Mouse (Mus musculus) left cerebral cortex, postnatal 25 days (tissue): ENCODE measurements around the gene Lefty1. TPM values are rescaled to one million over a fixed set of nuclear protein-coding genes. Genes with fewer than 3 reads are reported as not detected.
A peak's percentile ranks its signal among the peaks of the same experiment; 100 is the strongest.
"Not testable (repeated sequence)": the region's sequence is repeated elsewhere in the genome, so short reads cannot be mapped to it uniquely, and the experiment has no call there.

Experiments
- DNase-seq, 2 experiments: peaks; one replicate each; pipeline ENCODE4 v3.0.0; 2022; ENCODE audit warnings: low spot score in 2 of 2, mixed read lengths in 1 of 2
- intact Hi-C: fragments of 180-260 bp; cut with DNase I; formaldehyde crosslinking; loops from one replicate; pipeline ENCODE4 v1.15.1; 2025
- total RNA-seq, 2 experiments: library from RNA; stranded (reverse); gene quantifications; 2 replicates each; pipeline ENCODE4 v1.2.3; 2021

Gene Lefty1
- total RNA-seq, result under 1 TPM; 0.44 to 0.89 TPM

GRCm38 (mm10) chr1:180934467-180935419, at the start of gene Lefty1:
TSS of gene Lefty1 (plus strand) at chr1:180935022.
- intact Hi-C loops, result no loop called here
- no peak for DNase-seq

GRCm38 (mm10) chr1:180888556-180889042, 46.2 kb upstream of the Lefty1 start:
- no peak for DNase-seq
- intact Hi-C loops, result no loop called here

- intact Hi-C loops, result no loop called here
- DNase-seq, result no peak
These were observed 45.6 kb upstream of the Lefty1 start for GRCm38 (mm10) chr1:180889172-180889571.

- intact Hi-C loops, result no loop called here
These were observed 45.0 kb upstream of the Lefty1 start for GRCm38 (mm10) chr1:180889841-180890240.

GRCm38 (mm10) chr1:180892808-180893207, 42.0 kb upstream of the Lefty1 start, which contains the start of gene Lefty2:
TSS of gene Lefty2 (plus strand) at chr1:180893108.
- intact Hi-C loops, result no loop called here
- DNase-seq, result no peak

More at GRCm38 (mm10) chr1:180889841-180890240, 45.0 kb upstream of the Lefty1 start:
- DNase-seq, result no peak

GRCm38 (mm10) chr1:180894088-180894987, 40.5 kb upstream of the Lefty1 start:
- intact Hi-C loops, DNase-seq: not testable (repeated sequence)

- intact Hi-C loops, result loop anchor here (1.0 kb wide), 1 partner anchor 73 kb away; no protein-coding TSS in a partner anchor
- peak in 1 of 2 experiments; percentile 54 for DNase-seq
These were observed 33.7 kb upstream of the Lefty1 start for GRCm38 (mm10) chr1:180901107-180901506.

- no peak for DNase-seq
- intact Hi-C loops, result no loop called here
These were observed 31.9 kb upstream of the Lefty1 start for GRCm38 (mm10) chr1:180902915-180903314.

GRCm38 (mm10) chr1:180903666-180904038, 31.2 kb upstream of the Lefty1 start:
- DNase-seq, result no peak
- intact Hi-C loops, result no loop called here

GRCm38 (mm10) chr1:180904039-180904814, 30.6 kb upstream of the Lefty1 start, which contains the start of gene Pycr2:
TSS of gene Pycr2 (plus strand) at chr1:180904293.
- DNase-seq, result peak; percentile 94 to 96
- intact Hi-C loops, result no loop called here

- intact Hi-C loops, result no loop called here
These were observed 30.1 kb upstream of the Lefty1 start for GRCm38 (mm10) chr1:180904815-180905080.

GRCm38 (mm10) chr1:180905307-180905706, 29.5 kb upstream of the Lefty1 start:
- intact Hi-C loops, result no loop called here
- no peak for DNase-seq

More at GRCm38 (mm10) chr1:180904815-180905080, 30.1 kb upstream of the Lefty1 start:
- no peak for DNase-seq

GRCm38 (mm10) chr1:180905876-180906275, 28.9 kb upstream of the Lefty1 start:
- intact Hi-C loops, result no loop called here
- DNase-seq, result no peak

GRCm38 (mm10) chr1:180906461-180907147, 28.2 kb upstream of the Lefty1 start:
- intact Hi-C loops, result no loop called here
- no peak for DNase-seq

- no peak for DNase-seq
- intact Hi-C loops, result no loop called here
These were observed 23.7 kb upstream of the Lefty1 start for GRCm38 (mm10) chr1:180911138-180911537.

- no peak for DNase-seq
- intact Hi-C loops, result no loop called here
These were observed 23.1 kb upstream of the Lefty1 start for GRCm38 (mm10) chr1:180911653-180912287.

- DNase-seq, result no peak
- intact Hi-C loops, result no loop called here
These were observed 22.0 kb upstream of the Lefty1 start for GRCm38 (mm10) chr1:180912792-180913191.

GRCm38 (mm10) chr1:180913797-180914196, 21.0 kb upstream of the Lefty1 start:
- no peak for DNase-seq
- intact Hi-C loops, result no loop called here
